In the genomic region with DNA sequence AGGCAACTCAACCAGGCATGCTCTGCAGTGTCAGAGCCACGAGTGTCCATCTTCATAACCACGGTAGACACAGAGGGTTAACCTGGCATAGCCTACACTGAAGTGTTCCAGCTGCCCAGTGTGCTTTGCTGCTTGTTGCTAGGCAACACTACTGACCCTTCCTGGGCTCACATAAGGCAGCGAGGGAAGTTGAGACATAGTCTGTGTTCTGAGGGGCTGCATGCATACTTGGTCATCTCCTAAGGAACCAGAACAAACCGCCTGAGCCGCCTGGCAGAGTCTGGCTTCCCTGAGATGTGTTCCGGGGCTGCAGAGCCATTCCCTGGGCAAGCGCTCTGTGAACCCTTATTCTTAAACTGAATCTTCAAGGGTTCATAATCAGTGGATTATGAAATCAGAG, we compare ENCODE assay signal across 9 mouse cellular contexts. TPM values are rescaled to one million over a fixed set of nuclear protein-coding genes. Genes with fewer than 3 reads are reported as not detected.
DNase-seq lines count a peak whose midpoint lies in the region; ATAC-seq and TF ChIP-seq lines count a peak whose summit lies in the region.
"Had no signal": no experiment of that assay in that cellular context is flagged by ENCODE, and none has a peak within 500 bp of the region (broad histone marks: within the 10 kb centered on the region; RNA-seq: fewer than 3 reads in every experiment).

No protein-coding gene starts in this region.

- no peak overlapping the region for H3K9ac ChIP-seq in heart, postnatal 0 days (replicated peaks; ENCODE audit: low read depth, low read length)
- H3K9ac ChIP-seq in midbrain, embryonic 11.5 days (ENCODE audit: low read length): peak overlapping the region; percentile 46

- 51% methylated on average over 7 of the region's 7 CpGs for WGBS in heart, postnatal 0 days
- 50% methylated on average over 7 of the region's 7 CpGs for WGBS in heart, embryonic 10.5 days
- 13% methylated on average over 7 of the region's 7 CpGs for WGBS in midbrain, embryonic 11.5 days

- DNase-seq in heart, postnatal 0 days (ENCODE audit: low spot score): no peak
- DNase-seq in heart, embryonic 10.5 days (ENCODE audit: low spot score): no peak
- DNase-seq in cerebellum, adult 11-12 months: peak; percentile 23
- DNase-seq in midbrain, embryonic 11.5 days (ENCODE audit: low spot score, missing footprints): peak; percentile 95
- no peak for DNase-seq in urinary bladder, postnatal 14 days (ENCODE audit: low spot score)
- DNase-seq in frontal cortex, postnatal 14 days (ENCODE audit: low spot score in 2 of 2): no peak
- no peak for DNase-seq in layer of hippocampus, postnatal 36 days

- no peaks in the 10 kb centered on the region for H3K9me3 ChIP-seq in heart, postnatal 0 days (replicated peaks; ENCODE audit: control insufficient read depth, low read length)
- H3K9me3 ChIP-seq in heart, embryonic 10.5 days: no peaks in the 10 kb centered on the region
- H3K9me3 ChIP-seq in midbrain, embryonic 11.5 days (ENCODE audit: control insufficient read depth, low read length): no peaks in the 10 kb centered on the region

- no peak for TF ChIP-seq EP300 in heart, postnatal 0 days (IDR thresholded peaks at IDR 0.05; ENCODE audit: low read depth)

- no peak overlapping the region for H3K27ac ChIP-seq in heart, postnatal 0 days (ENCODE audit: low read depth)
- H3K27ac ChIP-seq in heart, embryonic 10.5 days: no peak overlapping the region
- peak overlapping the region; percentile 83 for H3K27ac ChIP-seq in midbrain, embryonic 11.5 days (ENCODE audit: low read depth, low read length)

- peak overlapping the region; percentile 38 for H3K4me2 ChIP-seq in heart, postnatal 0 days (ENCODE audit: low read depth, low read length)
- peak overlapping the region; percentile 42 for H3K4me2 ChIP-seq in midbrain, embryonic 11.5 days

- H3K27me3 ChIP-seq in heart, postnatal 0 days (ENCODE audit: control insufficient read depth, insufficient read depth, low read length): no peaks in the 10 kb centered on the region
- H3K27me3 ChIP-seq in heart, embryonic 10.5 days (ENCODE audit: insufficient read depth, poor library complexity, severe bottlenecking): no peaks in the 10 kb centered on the region
- H3K27me3 ChIP-seq in midbrain, embryonic 11.5 days (ENCODE audit: control insufficient read depth, insufficient read depth, low read length): no peaks in the 10 kb centered on the region
- H3K27me3 ChIP-seq: CH12.LX had no signal

- 0 out of 2 replicates have a peak, but pooled peaks cover 2% of the 10 kb centered on the region for H3K4me1 ChIP-seq in heart, postnatal 0 days (ENCODE audit: control insufficient read depth, insufficient read depth)
- peaks cover 8% of the 10 kb centered on the region for H3K4me1 ChIP-seq in heart, embryonic 10.5 days
- peaks cover 16% of the 10 kb centered on the region for H3K4me1 ChIP-seq in midbrain, embryonic 11.5 days (ENCODE audit: control insufficient read depth, insufficient read depth, low read length)

- no peak overlapping the region for H3K4me3 ChIP-seq in heart, postnatal 0 days (ENCODE audit: low read depth, low read length)
- no peak overlapping the region for H3K4me3 ChIP-seq in heart, embryonic 10.5 days
- peak overlapping the region; percentile 2; the same call in 1 of the 2 replicates for H3K4me3 ChIP-seq in midbrain, embryonic 11.5 days (ENCODE audit: low read depth, low read length)

- ATAC-seq in heart, postnatal 0 days (ENCODE audit: insufficient read depth, low read depth): no peak
- peak; percentile 51 for ATAC-seq in granulocyte monocyte progenitor cell, adult 5-6 weeks (replicated peaks; ENCODE audit: poor library complexity, severe bottlenecking)
- peak; percentile 93 for ATAC-seq in midbrain, embryonic 11.5 days (ENCODE audit: low FRiP score)

- H3K36me3 ChIP-seq in heart, postnatal 0 days (replicated peaks; ENCODE audit: control insufficient read depth, insufficient read depth, low read length): no peaks in the 10 kb centered on the region
- H3K36me3 ChIP-seq in heart, embryonic 10.5 days: no peaks in the 10 kb centered on the region
- no peaks in the 10 kb centered on the region for H3K36me3 ChIP-seq in midbrain, embryonic 11.5 days (ENCODE audit: control insufficient read depth, insufficient read depth, low read length)

- no peak for TF ChIP-seq CTCF in heart, postnatal 0 days (IDR thresholded peaks at IDR 0.05; ENCODE audit: low read depth)

RNA-seq across cellular contexts. Expression of gene Gm9857, which starts 21.0 kb away (rescaled TPM):
- not detected in 2 replicates for total RNA-seq in heart, postnatal 0 days (2014; rRNA removed; ENCODE audit: low replicate concordance)
- not detected in 2 replicates for polyA plus RNA-seq in heart, postnatal 0 days (2015; fragmentation: Nextera tagmentation; extraction: Ambion mirVana)
- not detected in 2 replicates for polyA plus RNA-seq in heart, embryonic 10.5 days (2016; fragmentation: Nextera tagmentation; extraction: Ambion mirVana)
- not detected in 2 replicates for total RNA-seq in granulocyte monocyte progenitor cell, adult 5-6 weeks (2014; fragmentation: Nextera tagmentation)
- not detected in 2 replicates for total RNA-seq in granulocyte monocyte progenitor cell, adult 5-6 weeks (2017)
- not detected in 2 replicates for polyA plus RNA-seq in midbrain, embryonic 11.5 days (2014; fragmentation: Nextera tagmentation; extraction: Ambion mirVana)
- not detected for total RNA-seq in layer of hippocampus, postnatal 36 days (2021)
- total RNA-seq: CH12.LX had no signal

RNA-seq across cellular contexts. Expression of gene Henmt1, which starts 21.6 kb away (rescaled TPM):
- not detected in 2 replicates for total RNA-seq in heart, postnatal 0 days (2014; rRNA removed; ENCODE audit: low replicate concordance)
- not detected in 2 replicates for polyA plus RNA-seq in heart, postnatal 0 days (2015; fragmentation: Nextera tagmentation; extraction: Ambion mirVana)
- polyA plus RNA-seq in heart, embryonic 10.5 days (2016; fragmentation: Nextera tagmentation; extraction: Ambion mirVana): 0.18 and 0.33 TPM in 2 replicates
- total RNA-seq in granulocyte monocyte progenitor cell, adult 5-6 weeks (2014; fragmentation: Nextera tagmentation): not detected in 2 replicates
- total RNA-seq in granulocyte monocyte progenitor cell, adult 5-6 weeks (2017): not detected in 2 replicates
- polyA plus RNA-seq in midbrain, embryonic 11.5 days (2014; fragmentation: Nextera tagmentation; extraction: Ambion mirVana): 0.54 and 0.56 TPM in 2 replicates
- 1 to 10 TPM; 1.8 to 2.6 TPM for total RNA-seq in layer of hippocampus, postnatal 36 days (2021)
- total RNA-seq: CH12.LX had no signal

RNA-seq across cellular contexts. Expression of gene Prpf38b, which starts 49.7 kb away (rescaled TPM):
- total RNA-seq in heart, postnatal 0 days (2014; rRNA removed; ENCODE audit: low replicate concordance): 25.2 and 33.8 TPM in 2 replicates
- 27.5 and 27.8 TPM in 2 replicates for polyA plus RNA-seq in heart, postnatal 0 days (2015; fragmentation: Nextera tagmentation; extraction: Ambion mirVana)
- polyA plus RNA-seq in heart, embryonic 10.5 days (2016; fragmentation: Nextera tagmentation; extraction: Ambion mirVana): 56.4 and 64.3 TPM in 2 replicates
- total RNA-seq in granulocyte monocyte progenitor cell, adult 5-6 weeks (2014; fragmentation: Nextera tagmentation): 113 and 174 TPM in 2 replicates
- 211 and 237 TPM in 2 replicates for total RNA-seq in granulocyte monocyte progenitor cell, adult 5-6 weeks (2017)
- 61.1 and 74.3 TPM in 2 replicates for polyA plus RNA-seq in midbrain, embryonic 11.5 days (2014; fragmentation: Nextera tagmentation; extraction: Ambion mirVana)
- total RNA-seq in layer of hippocampus, postnatal 36 days (2021): 10 to 100 TPM; 46.7 to 51.9 TPM

Comparison
In these comparisons a context has a peak if more than half of its experiments do, and no peak if none do; other contexts are left out.
1. DNase-seq: peak in cerebellum, adult 11-12 months (single experiment) and midbrain, embryonic 11.5 days (single experiment); none in heart, postnatal 0 days (single experiment), heart, embryonic 10.5 days (single experiment), urinary bladder, postnatal 14 days (single experiment), frontal cortex, postnatal 14 days (0 of 2) and layer of hippocampus, postnatal 36 days (0 of 2).